Mouse (Mus musculus): Measurements from ENCODE around the gene Borcs6.

DNA sequence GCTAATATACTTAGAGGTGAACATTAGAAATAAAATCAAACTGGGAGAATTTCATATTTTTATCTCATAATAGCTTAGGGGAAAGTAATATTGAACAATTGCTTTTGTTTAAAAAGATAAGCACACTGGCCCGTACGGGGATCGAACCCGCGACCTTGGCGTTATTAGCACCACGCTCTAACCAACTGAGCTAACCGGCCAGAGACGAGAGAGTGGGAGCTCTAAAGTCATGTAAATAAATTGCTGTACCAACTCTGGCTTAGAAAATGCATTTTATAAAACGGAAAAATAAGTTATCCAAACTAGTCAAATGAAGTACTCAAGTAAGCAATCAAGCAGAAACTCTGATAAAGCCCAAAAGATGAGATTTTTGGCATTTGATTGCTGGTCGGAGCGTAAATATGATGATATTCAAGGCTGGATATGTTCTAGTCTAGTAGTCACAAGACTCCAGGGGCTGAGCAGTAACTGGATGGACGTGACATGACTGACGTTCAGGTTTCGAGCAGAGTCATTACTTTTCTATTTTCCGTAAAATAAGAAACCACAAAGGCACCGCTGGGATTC lies 2.8 kb downstream of the Borcs6 start:
- TF ChIP-seq CTCF (IDR thresholded peaks at IDR 0.05; ENCODE audit: control insufficient read depth, insufficient read depth, insufficient replicate concordance, low read depth, low read length) (no peak), POLR2A (IDR thresholded peaks at IDR 0.05; ENCODE audit: control insufficient read depth, low read depth, low read length) (no peak)
